Mouse (Mus musculus) embryonic facial prominence, embryonic 13.5 days (tissue): Measurements from ENCODE around the gene Lfng. TPM values are rescaled to one million over a fixed set of nuclear protein-coding genes. Genes with fewer than 3 reads are reported as not detected.

Experiments
- ATAC-seq: fragments of 200-750 bp; cut with Nextera tagmentation; 2 replicates; pipeline ENCODE4 v1.8.0; 2017; ENCODE audit warnings: low read depth; ENCODE audit not compliant: insufficient number of reproducible peaks, insufficient read depth, low FRiP score, low TSS enrichment
- H3K27ac ChIP-seq: fragments of 300-500 bp; sonication (generic); 2 replicates; pipeline ENCODE4 v1.5.1; 2015; ENCODE audit warnings: moderate library complexity, mild to moderate bottlenecking, inconsistent platforms
- H3K27me3 ChIP-seq: fragments of 300-500 bp; sonication (generic); 2 replicates; pipeline ENCODE4 v1.6.1; 2015; ENCODE audit warnings: mild to moderate bottlenecking, inconsistent platforms
- H3K36me3 ChIP-seq: fragments of 300-500 bp; sonication (generic); 2 replicates; pipeline ENCODE4 v1.6.1; 2015; ENCODE audit warnings: mild to moderate bottlenecking, inconsistent platforms
- H3K4me1 ChIP-seq: fragments of 300-500 bp; sonication (generic); 2 replicates; pipeline ENCODE4 v1.6.1; 2015; ENCODE audit warnings: inconsistent platforms
- H3K4me2 ChIP-seq: fragments of 300-500 bp; sonication (generic); 2 replicates; pipeline ENCODE4 v1.6.1; 2015; ENCODE audit warnings: moderate library complexity, mild to moderate bottlenecking, inconsistent platforms
- H3K4me3 ChIP-seq: fragments of 300-500 bp; sonication (generic); 2 replicates; pipeline ENCODE4 v1.5.1; 2015; ENCODE audit warnings: mild to moderate bottlenecking, inconsistent platforms
- H3K9ac ChIP-seq: fragments of 300-500 bp; sonication (generic); 2 replicates; pipeline ENCODE4 v1.6.1; 2015; ENCODE audit warnings: mild to moderate bottlenecking, inconsistent platforms
- H3K9me3 ChIP-seq: fragments of 300-500 bp; sonication (generic); 2 replicates; pipeline ENCODE4 v1.6.1; 2016; ENCODE audit warnings: inconsistent platforms
- WGBS: fragments of 180-500 bp; shearing (Covaris S2); methylation state at CpG from one replicate; pipeline ENCODE4 v1.1.7; 2015; ENCODE audit warnings: mixed read lengths; 5-methylcytosine and 5-hydroxymethylcytosine counted together
- polyA plus RNA-seq: library from polyadenylated mRNA; unstranded; fragments of >200 nt; fragmentation: Nextera tagmentation; extraction: Ambion mirVana; gene quantifications from 2 replicates; pipeline ENCODE4 v1.2.1, GENCODE M21; 2015

Lfng gene
- polyA plus RNA-seq, 1 experiment from 2014 or later, result 21.8 TPM

GRCm38 (mm10) chr5:140654096-140654845 is 47.2 kb downstream of the Lfng start:
- Histone ChIP-seq H3K9ac (no peak overlapping the region), H3K36me3 (no peaks in the 10 kb centered on the region), H3K4me1 (peaks cover 18% of the 10 kb centered on the region), H3K4me2 (no peak overlapping the region), H3K27me3 (no peaks in the 10 kb centered on the region), H3K9me3 (no peaks in the 10 kb centered on the region), H3K4me3 (no peak overlapping the region), H3K27ac (no peak overlapping the region)
- ATAC-seq, result no peak
- 82% methylated on average over 15 of the region's 15 CpGs for WGBS

- H3K36me3 ChIP-seq, result peaks cover 5% of the 10 kb centered on the region; the same call in 1 of the 2 replicates
- 0 out of 2 replicates have a peak overlapping the region, but pooled peaks have one; percentile 37 for H3K9ac ChIP-seq
- no peaks in the 10 kb centered on the region for H3K9me3 ChIP-seq
- H3K27ac ChIP-seq, result no peak overlapping the region
- peaks cover 40% of the 10 kb centered on the region for H3K4me1 ChIP-seq
- H3K4me3 ChIP-seq, result no peak overlapping the region
- peak overlapping the region; percentile 21 for H3K4me2 ChIP-seq
- ATAC-seq, result no peak
- WGBS, result 28% methylated on average over 16 of the region's 16 CpGs
- H3K27me3 ChIP-seq, result no peaks in the 10 kb centered on the region
These were observed 52.6 kb downstream of the Lfng start for GRCm38 (mm10) chr5:140659607-140660272.

- H3K27ac ChIP-seq, result no peak overlapping the region
- H3K9ac ChIP-seq, result no peak overlapping the region
- no peaks in the 10 kb centered on the region for H3K27me3 ChIP-seq
- H3K4me3 ChIP-seq, result no peak overlapping the region
- H3K4me2 ChIP-seq, result no peak overlapping the region
- H3K9me3 ChIP-seq, result no peaks in the 10 kb centered on the region
- no peak for ATAC-seq
- WGBS, result 89% methylated on average over 1 of the region's 1 CpGs
- peaks cover 40% of the 10 kb centered on the region for H3K4me1 ChIP-seq
- H3K36me3 ChIP-seq, result peaks cover 11% of the 10 kb centered on the region; the same call in 1 of the 2 replicates
These were observed 53.3 kb downstream of the Lfng start for GRCm38 (mm10) chr5:140660398-140660797.

- 66% methylated on average over 8 of the region's 8 CpGs for WGBS
- no peak for ATAC-seq
These were observed 54.3 kb downstream of the Lfng start for GRCm38 (mm10) chr5:140661427-140661826.

GRCm38 (mm10) chr5:140661875-140662643 is 54.9 kb downstream of the Lfng start:
- Histone ChIP-seq H3K27me3 (no peaks in the 10 kb centered on the region), H3K4me1 (peaks cover 40% of the 10 kb centered on the region), H3K36me3 (peaks cover 20% of the 10 kb centered on the region; the same call in 1 of the 2 replicates), H3K27ac (no peak overlapping the region), H3K4me3 (no peak overlapping the region), H3K9me3 (no peaks in the 10 kb centered on the region), H3K4me2 (no peak overlapping the region), H3K9ac (peak overlapping the region; percentile 40; the same call in 1 of the 2 replicates)
- ATAC-seq, result no peak
- WGBS, result 53% methylated on average over 12 of the region's 12 CpGs

More at GRCm38 (mm10) chr5:140661427-140661826, 54.3 kb downstream of the Lfng start:
- Histone ChIP-seq H3K4me1 (peaks cover 40% of the 10 kb centered on the region), H3K4me2 (no peak overlapping the region), H3K9me3 (no peaks in the 10 kb centered on the region), H3K9ac (no peak overlapping the region), H3K4me3 (no peak overlapping the region), H3K27me3 (no peaks in the 10 kb centered on the region), H3K36me3 (peaks cover 18% of the 10 kb centered on the region; the same call in 1 of the 2 replicates), H3K27ac (no peak overlapping the region)

GRCm38 (mm10) chr5:140662741-140663592 is 55.8 kb downstream of the Lfng start:
- H3K4me2 ChIP-seq, result no peak overlapping the region
- no peak overlapping the region for H3K4me3 ChIP-seq
- no peak overlapping the region for H3K27ac ChIP-seq
- H3K4me1 ChIP-seq, result peaks cover 38% of the 10 kb centered on the region
- H3K9ac ChIP-seq, result peak overlapping the region; percentile 40; the same call in 1 of the 2 replicates
- H3K9me3 ChIP-seq, result no peaks in the 10 kb centered on the region
- H3K27me3 ChIP-seq, result no peaks in the 10 kb centered on the region
- no peak for ATAC-seq
- 62% methylated on average over 17 of the region's 17 CpGs for WGBS
- H3K36me3 ChIP-seq, result peaks cover 24% of the 10 kb centered on the region

- H3K9ac ChIP-seq, result no peak overlapping the region
- H3K4me1 ChIP-seq, result peaks cover 38% of the 10 kb centered on the region
- H3K27ac ChIP-seq, result no peak overlapping the region
- H3K36me3 ChIP-seq, result peaks cover 31% of the 10 kb centered on the region
- ATAC-seq, result 0 out of 2 replicates have a peak, but pooled peaks have one; percentile 44
- H3K9me3 ChIP-seq, result peaks cover 2% of the 10 kb centered on the region; the same call in 1 of the 2 replicates
- H3K4me2 ChIP-seq, result no peak overlapping the region
- H3K4me3 ChIP-seq, result no peak overlapping the region
- H3K27me3 ChIP-seq, result no peaks in the 10 kb centered on the region
- 44% methylated on average over 7 of the region's 7 CpGs for WGBS
These were observed 56.6 kb downstream of the Lfng start for GRCm38 (mm10) chr5:140663621-140664180.

Other genes with a start within 250 kb of the Lfng start
- 19.0 and 19.7 TPM in 2 replicates for gene Snx8, start 218.1 kb upstream of the Lfng start, polyA plus RNA-seq
- 129 and 131 TPM in 2 replicates for gene Eif3b, start 188.0 kb upstream of the Lfng start, polyA plus RNA-seq
- not detected in 2 replicates for gene Gm4869, start 161.7 kb upstream of the Lfng start, polyA plus RNA-seq
- gene Chst12, start 101.8 kb upstream of the Lfng start, polyA plus RNA-seq, result 18.4 and 18.7 TPM in 2 replicates
- gene Grifin, start 42.2 kb upstream of the Lfng start, polyA plus RNA-seq, result not detected in 2 replicates
- 45.0 and 47.6 TPM in 2 replicates for gene Ttyh3, start 41.7 kb downstream of the Lfng start, polyA plus RNA-seq
- gene Iqce, start 95.1 kb downstream of the Lfng start, polyA plus RNA-seq, result 25.3 and 27.9 TPM in 2 replicates
- gene Brat1, start 97.7 kb downstream of the Lfng start, polyA plus RNA-seq, result 21.7 and 22.0 TPM in 2 replicates
- gene Amz1, start 116.8 kb downstream of the Lfng start, polyA plus RNA-seq, result 0.63 and 0.83 TPM in 2 replicates
- gene Gna12, start 223.1 kb downstream of the Lfng start, polyA plus RNA-seq, result 9.3 and 14.3 TPM in 2 replicates